Mouse (Mus musculus) megakaryocyte progenitor cell, adult 5-6 weeks (primary cell): ENCODE measurements around the gene Hamp2. TPM values are rescaled to one million over a fixed set of nuclear protein-coding genes. Genes with fewer than 3 reads are reported as not detected.
A peak's percentile ranks its signal among the peaks of the same experiment; 100 is the strongest.
"Not testable (repeated sequence)": the region's sequence is repeated elsewhere in the genome, so short reads cannot be mapped to it uniquely, and the experiment has no call there.

Experiments used
- ATAC-seq: replicated peaks from 2 replicates; pipeline ENCODE4 v1.8.0; 2016; ENCODE audit warnings: mild to moderate bottlenecking, moderate TSS enrichment, inconsistent platforms; ENCODE audit not compliant: poor library complexity
- total RNA-seq, 2 experiments: library from RNA; stranded (forward) in 1 of 2; stranded (reverse) in 1 of 2; fragments of 157-497, 149-512 nt in 1 of 2; fragments of 200-1000 nt in 1 of 2; gene quantifications; 2 replicates each; pipeline versions ENCODE4 v1.2.3 to v1.2.4; 2015 to 2017

Hamp2 gene
- total RNA-seq, 2 experiments from 2014 or later: not detected

- ATAC-seq: no peak
Observed at GRCm38 (mm10) chr7:30954036-30954435, 29.6 kb upstream of the Hamp2 start.

GRCm38 (mm10) chr7:30953459-30953858 is 29.0 kb upstream of the Hamp2 start:
- ATAC-seq: peak; percentile 47

GRCm38 (mm10) chr7:30952441-30953265 is 28.2 kb upstream of the Hamp2 start:
- no peak for ATAC-seq

GRCm38 (mm10) chr7:30949902-30950301 is 25.4 kb upstream of the Hamp2 start:
- ATAC-seq: not testable (repeated sequence)

- no peak for ATAC-seq
Observed at GRCm38 (mm10) chr7:30945876-30946275, 21.4 kb upstream of the Hamp2 start.

- not testable (repeated sequence) for ATAC-seq
Observed at GRCm38 (mm10) chr7:30945466-30945865, 21.0 kb upstream of the Hamp2 start.

- not testable (repeated sequence) for ATAC-seq
Observed at GRCm38 (mm10) chr7:30944706-30945105, 20.2 kb upstream of the Hamp2 start.

- ATAC-seq: no peak
Observed at GRCm38 (mm10) chr7:30943909-30944635, 19.6 kb upstream of the Hamp2 start, which contains the start of gene Hamp. Gene Hamp (minus strand): TSS chr7:30944032.

GRCm38 (mm10) chr7:30942365-30942764 is 17.9 kb upstream of the Hamp2 start:
- peak; percentile 87 for ATAC-seq

- not testable (repeated sequence) for ATAC-seq
Observed at GRCm38 (mm10) chr7:30940070-30940469, 15.6 kb upstream of the Hamp2 start.

- peak; percentile 85 for ATAC-seq
Observed at GRCm38 (mm10) chr7:30935422-30936099, 11.1 kb upstream of the Hamp2 start.

GRCm38 (mm10) chr7:30924071-30924470 is 410 bp downstream of the Hamp2 start:
- ATAC-seq: no peak

GRCm38 (mm10) chr7:30922490-30922889 is 2.0 kb downstream of the Hamp2 start:
- peak; percentile 56 for ATAC-seq

- peak; percentile 85 for ATAC-seq
Observed at GRCm38 (mm10) chr7:30920217-30920616, 4.3 kb downstream of the Hamp2 start.

- ATAC-seq: peak; percentile 67
Observed at GRCm38 (mm10) chr7:30917219-30917618, 7.3 kb downstream of the Hamp2 start.

GRCm38 (mm10) chr7:30916713-30917112 is 7.8 kb downstream of the Hamp2 start:
- no peak for ATAC-seq

GRCm38 (mm10) chr7:30914732-30915131 is 9.7 kb downstream of the Hamp2 start, which contains the start of gene Mag:
Gene Mag (minus strand): TSS chr7:30914873.
- no peak for ATAC-seq

GRCm38 (mm10) chr7:30909773-30910172 is 14.7 kb downstream of the Hamp2 start:
- ATAC-seq: peak; percentile 29

GRCm38 (mm10) chr7:30908992-30909431 is 15.5 kb downstream of the Hamp2 start:
- ATAC-seq: peak; percentile 17; the same call in 1 of the 2 replicates

GRCm38 (mm10) chr7:30908277-30908991 is 16.0 kb downstream of the Hamp2 start:
- peak; percentile 64 for ATAC-seq
